Comparison of ENCODE assay signal across 7 mouse cellular contexts in genomic region chr9:60309786-60310711, GRCm38 (mm10).
DNase-seq lines count a peak whose midpoint lies in the region; ATAC-seq and TF ChIP-seq lines count a peak whose summit lies in the region.

No protein-coding gene starts in this region.

- peak; percentile 68 for ATAC-seq in forebrain, embryonic 16.5 days
- ATAC-seq in hindbrain, embryonic 16.5 days, result peak; percentile 62
- ATAC-seq in lung, embryonic 14.5 days (ENCODE audit: insufficient read depth), result no peak
- no peak for ATAC-seq in inflammation-experienced regulatory T-cells, adult 6 months

- WGBS in forebrain, embryonic 16.5 days, result 45% methylated on average over 16 of the region's 16 CpGs
- 41% methylated on average over 16 of the region's 16 CpGs for WGBS in hindbrain, embryonic 16.5 days
- 48% methylated on average over 16 of the region's 16 CpGs for WGBS in lung, embryonic 14.5 days

- TF ChIP-seq CTCF in lung, embryonic 14.5 days (IDR thresholded peaks at IDR 0.05; ENCODE audit: low read depth), result no peak

- no peak overlapping the region for H3K4me2 ChIP-seq in forebrain, embryonic 16.5 days (ENCODE audit: low read length)
- no peak overlapping the region; the same call in 1 of the 2 replicates for H3K4me2 ChIP-seq in hindbrain, embryonic 16.5 days (ENCODE audit: low read length)
- no peak overlapping the region for H3K4me2 ChIP-seq in lung, embryonic 14.5 days

- H3K9me3 ChIP-seq in forebrain, embryonic 16.5 days (ENCODE audit: control insufficient read depth, low read length), result no peaks in the 10 kb centered on the region
- H3K9me3 ChIP-seq in hindbrain, embryonic 16.5 days (ENCODE audit: control insufficient read depth, low read length), result no peaks in the 10 kb centered on the region
- no peaks in the 10 kb centered on the region for H3K9me3 ChIP-seq in lung, embryonic 14.5 days (ENCODE audit: low read depth, low read length)

- no peaks in the 10 kb centered on the region for H3K27me3 ChIP-seq in forebrain, embryonic 16.5 days (replicated peaks; ENCODE audit: control insufficient read depth, insufficient read depth, low read length)
- no peaks in the 10 kb centered on the region for H3K27me3 ChIP-seq in hindbrain, embryonic 16.5 days (replicated peaks; ENCODE audit: control insufficient read depth, insufficient read depth, low read length)
- H3K27me3 ChIP-seq in lung, embryonic 14.5 days (ENCODE audit: insufficient read depth, low read length), result no peaks in the 10 kb centered on the region

- H3K27ac ChIP-seq in forebrain, embryonic 16.5 days (ENCODE audit: low read length), result peak overlapping the region; percentile 42
- H3K27ac ChIP-seq in hindbrain, embryonic 16.5 days (ENCODE audit: low read depth, low read length), result peak overlapping the region; percentile 70
- H3K27ac ChIP-seq in lung, embryonic 14.5 days (ENCODE audit: low read depth), result no peak overlapping the region

- no peak overlapping the region for H3K9ac ChIP-seq in forebrain, embryonic 16.5 days (replicated peaks; ENCODE audit: low read depth, low read length)
- 0 out of 2 replicates have a peak overlapping the region, but pooled peaks have one; percentile 19 for H3K9ac ChIP-seq in hindbrain, embryonic 16.5 days (ENCODE audit: low read depth, low read length)
- H3K9ac ChIP-seq in lung, embryonic 14.5 days, result no peak overlapping the region; the same call in 1 of the 2 replicates

- H3K4me3 ChIP-seq in forebrain, embryonic 16.5 days (replicated peaks; ENCODE audit: low read length), result no peak overlapping the region
- no peak overlapping the region for H3K4me3 ChIP-seq in hindbrain, embryonic 16.5 days (ENCODE audit: low read length)
- H3K4me3 ChIP-seq in lung, embryonic 14.5 days (ENCODE audit: low read depth, low read length), result no peak overlapping the region

- DNase-seq in Muller cell, postnatal 12 days (ENCODE audit: inconsistent ontology term), result peak; percentile 93
- peak; percentile 68 for DNase-seq in adrenal gland, postnatal 25 days
- peak; percentile 47 for DNase-seq in lung, embryonic 14.5 days
- DNase-seq in retina, embryonic 14.5 days (ENCODE audit: low spot score), result peak; percentile 43

- peaks cover 22% of the 10 kb centered on the region for H3K4me1 ChIP-seq in forebrain, embryonic 16.5 days (replicated peaks; ENCODE audit: control insufficient read depth, insufficient read depth, low read length)
- peaks cover 18% of the 10 kb centered on the region for H3K4me1 ChIP-seq in hindbrain, embryonic 16.5 days (ENCODE audit: control insufficient read depth, insufficient read depth, low read depth, low read length)
- H3K4me1 ChIP-seq in lung, embryonic 14.5 days (ENCODE audit: insufficient read depth), result peaks cover 19% of the 10 kb centered on the region

- no peaks in the 10 kb centered on the region for H3K36me3 ChIP-seq in forebrain, embryonic 16.5 days (ENCODE audit: control insufficient read depth, insufficient read depth)
- no peaks in the 10 kb centered on the region for H3K36me3 ChIP-seq in hindbrain, embryonic 16.5 days (ENCODE audit: control insufficient read depth, insufficient read depth, low read length)
- H3K36me3 ChIP-seq in lung, embryonic 14.5 days (ENCODE audit: insufficient read depth), result no peaks in the 10 kb centered on the region

Comparison
In these comparisons a context has a peak if more than half of its experiments do, and no peak if none do; other contexts are left out.
1. DNase-seq: peak in every context shown above with its lines; median percentile 93 in Muller cell, postnatal 12 days; 68 in adrenal gland, postnatal 25 days; 47 in lung, embryonic 14.5 days; 43 in retina, embryonic 14.5 days.
2. ATAC-seq: peak in forebrain, embryonic 16.5 days (single experiment) and hindbrain, embryonic 16.5 days (single experiment); none in lung, embryonic 14.5 days (single experiment) and inflammation-experienced regulatory T-cells, adult 6 months (single experiment).